Mouse (Mus musculus) heart, embryonic 14.5 days (tissue): ENCODE measurements around the gene Eya3. TPM values are rescaled to one million over a fixed set of nuclear protein-coding genes. Genes with fewer than 3 reads are reported as not detected.

Source experiments
- ATAC-seq: fragments of 200-750 bp; cut with Nextera tagmentation; 2 replicates; pipeline ENCODE4 v1.8.0; 2017; ENCODE audit warnings: low read depth, moderate TSS enrichment; ENCODE audit not compliant: insufficient number of reproducible peaks, insufficient read depth, low FRiP score
- H3K27ac ChIP-seq, 2 experiments: fragments of 200-500 bp in 1 of 2; fragments of 300-500 bp in 1 of 2; sonication (generic) in 1 of 2; replicated peaks in 1 of 2; 2 replicates each; pipeline ENCODE4 v1.5.1; 2012 to 2014; ENCODE audit warnings: low read depth in 2 of 2, low read length in 2 of 2, control low read depth in 1 of 2, mild to moderate bottlenecking in 1 of 2, mixed read lengths in 1 of 2; ENCODE audit not compliant: control insufficient read depth in 1 of 2, insufficient read depth in 1 of 2
- H3K27me3 ChIP-seq: fragments of 300-500 bp; sonication (generic); 2 replicates; pipeline ENCODE4 v1.6.1; 2014; ENCODE audit warnings: mild to moderate bottlenecking, low read length, control low read depth; ENCODE audit not compliant: control insufficient read depth, insufficient read depth
- H3K36me3 ChIP-seq: fragments of 300-500 bp; sonication (generic); 2 replicates; pipeline ENCODE4 v1.6.1; 2014; ENCODE audit warnings: mild to moderate bottlenecking, control low read depth, low read length, mixed read lengths; ENCODE audit not compliant: control insufficient read depth, insufficient read depth
- H3K4me1 ChIP-seq, 2 experiments: fragments of 200-500 bp in 1 of 2; fragments of 300-500 bp in 1 of 2; sonication (generic) in 1 of 2; 2 replicates each; pipeline ENCODE4 v1.6.1; 2012 to 2014; ENCODE audit warnings: low read length in 2 of 2, control low read depth in 1 of 2, mixed read lengths in 1 of 2; ENCODE audit not compliant: control insufficient read depth in 2 of 2, insufficient read depth in 2 of 2
- H3K4me2 ChIP-seq: fragments of 300-500 bp; sonication (generic); 2 replicates; pipeline ENCODE4 v1.6.1; 2014; ENCODE audit warnings: mild to moderate bottlenecking, low read length
- H3K4me3 ChIP-seq, 2 experiments: fragments of 200-500 bp in 1 of 2; fragments of 300-500 bp in 1 of 2; sonication (generic) in 1 of 2; 2 replicates each; pipeline ENCODE4 v1.5.1; 2012 to 2014; ENCODE audit warnings: low read length in 2 of 2, mild to moderate bottlenecking in 2 of 2, control low read depth in 1 of 2, low read depth in 1 of 2, moderate library complexity in 1 of 2; ENCODE audit not compliant: control insufficient read depth in 1 of 2, insufficient read depth in 1 of 2
- H3K9ac ChIP-seq: fragments of 300-500 bp; sonication (generic); 2 replicates; pipeline ENCODE4 v1.6.1; 2014; ENCODE audit warnings: mild to moderate bottlenecking, low read length
- H3K9me3 ChIP-seq: fragments of 300-500 bp; sonication (generic); 2 replicates; pipeline ENCODE4 v1.6.1; 2016; ENCODE audit warnings: low read length, control low read depth; ENCODE audit not compliant: control insufficient read depth
- WGBS: fragments of 180-500 bp; shearing (Covaris S2); extraction: QIAGEN DNeasy Blood & Tissue Kit; methylation state at CpG from one replicate; pipeline ENCODE4 v1.1.7; 2014; 5-methylcytosine and 5-hydroxymethylcytosine counted together
- polyA plus RNA-seq: library from polyadenylated mRNA; unstranded; fragments of >200 nt; fragmentation: Nextera tagmentation; extraction: Ambion mirVana; gene quantifications from 2 replicates; pipeline ENCODE4 v1.2.1, GENCODE M21; 2014

Eya3 gene
- polyA plus RNA-seq, 1 experiment from 2014 or later, result 20.2 TPM

DNA sequence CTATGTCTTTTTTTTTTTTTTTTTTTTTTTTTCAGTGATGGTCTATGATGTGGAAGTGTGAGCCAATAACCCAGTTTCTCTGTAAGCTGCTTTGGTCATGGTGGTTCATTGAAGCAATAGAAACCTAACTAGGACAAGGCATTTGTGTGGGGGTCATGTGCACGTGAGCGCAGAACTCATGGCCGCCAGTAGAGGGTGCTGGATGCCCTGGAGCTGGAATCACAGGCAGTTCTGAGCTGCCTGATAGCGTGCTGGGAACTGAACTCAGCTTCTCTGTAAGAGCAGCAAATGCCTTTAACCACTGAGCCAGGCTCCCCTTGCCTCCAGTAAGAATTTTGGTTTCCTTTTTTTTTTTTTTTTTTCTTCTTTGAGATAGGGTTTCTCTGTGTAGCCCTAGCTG, 18.7 kb upstream of the Eya3 start:
- no peak for ATAC-seq
- peaks cover 7% of the 10 kb centered on the region; the same call in 1 of the 2 replicates for H3K9me3 ChIP-seq
- no peak overlapping the region for H3K9ac ChIP-seq
- no peaks in the 10 kb centered on the region for H3K4me1 ChIP-seq
- H3K4me3 ChIP-seq, result no peak overlapping the region
- H3K4me2 ChIP-seq, result no peak overlapping the region
- WGBS, result 94% methylated on average over 4 of the region's 4 CpGs
- H3K27ac ChIP-seq, result no peak overlapping the region
- no peaks in the 10 kb centered on the region for H3K27me3 ChIP-seq
- no peaks in the 10 kb centered on the region for H3K36me3 ChIP-seq

DNA sequence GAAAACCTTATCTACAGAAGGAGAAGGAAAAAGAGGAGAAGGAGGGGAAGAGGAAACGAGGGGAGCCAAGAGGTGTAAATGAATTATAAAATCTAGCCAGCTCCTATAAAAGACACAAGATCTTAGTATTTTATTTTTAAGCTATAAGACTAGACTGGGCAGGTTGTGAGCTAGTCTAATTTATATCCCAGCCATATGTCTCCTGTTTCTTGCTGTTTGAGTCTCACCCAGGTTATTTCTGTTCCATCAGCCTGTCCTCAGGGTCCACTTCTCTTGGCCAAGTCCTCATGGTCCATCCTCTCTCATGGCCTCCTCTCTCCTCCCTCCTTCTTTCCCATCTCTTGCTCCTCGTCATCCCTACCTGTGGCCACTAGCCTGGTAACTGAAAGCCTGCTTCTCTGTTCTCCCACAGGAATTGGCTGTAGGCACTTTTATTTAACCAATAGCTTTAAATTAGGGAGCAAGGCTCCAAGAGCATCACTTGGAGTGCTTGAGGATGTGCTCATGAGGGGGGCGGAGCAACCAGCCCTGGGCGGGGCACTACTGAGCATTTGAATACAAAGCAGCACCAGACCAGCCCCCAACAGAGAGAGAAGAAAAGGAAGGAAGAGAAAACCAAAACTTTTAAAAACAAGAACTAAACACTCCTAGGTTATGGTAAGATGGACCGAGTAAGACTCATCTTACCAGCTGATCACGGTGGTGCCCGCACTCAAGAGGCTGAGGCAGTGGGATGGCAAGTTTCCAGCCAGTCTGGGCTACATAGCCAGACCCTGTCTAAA, 17.3 kb upstream of the Eya3 start:
- no peak overlapping the region for H3K9ac ChIP-seq
- no peaks in the 10 kb centered on the region for H3K27me3 ChIP-seq
- H3K36me3 ChIP-seq, result no peaks in the 10 kb centered on the region
- 71% methylated on average over 7 of the region's 7 CpGs for WGBS
- no peak overlapping the region for H3K4me2 ChIP-seq
- no peaks in the 10 kb centered on the region for H3K4me1 ChIP-seq
- H3K4me3 ChIP-seq, result no peak overlapping the region
- ATAC-seq, result no peak
- no peak overlapping the region for H3K27ac ChIP-seq
- H3K9me3 ChIP-seq, result no peaks in the 10 kb centered on the region

DNA sequence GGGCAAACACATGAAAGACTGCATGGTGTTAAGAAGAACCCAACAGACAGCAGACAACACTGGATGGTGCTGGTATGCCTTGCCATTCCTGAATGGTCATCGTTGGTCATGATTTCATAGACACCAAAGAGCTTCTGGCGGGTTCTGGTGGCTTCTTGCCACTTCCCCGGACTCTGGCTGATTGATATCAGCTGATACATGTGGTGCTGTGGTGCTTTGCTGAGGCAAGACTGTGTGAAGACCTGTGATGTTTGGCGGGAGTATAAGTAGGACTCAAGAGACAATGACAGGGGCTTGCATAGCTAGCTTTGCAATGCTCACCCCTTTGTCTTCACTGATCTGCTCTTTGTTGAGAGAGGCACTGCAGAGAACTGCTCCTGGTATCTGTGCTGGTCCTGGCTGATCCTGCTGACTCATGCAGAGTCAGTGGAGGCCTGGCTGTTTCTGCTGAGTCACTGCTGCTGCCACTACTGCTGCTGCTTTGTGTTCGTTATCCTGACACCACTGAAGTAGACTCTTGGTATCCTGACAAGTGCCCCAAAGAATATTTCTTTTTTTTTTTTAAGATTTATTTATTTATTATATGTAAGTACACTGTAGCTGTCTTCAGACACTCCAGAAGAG, 14.6 kb upstream of the Eya3 start:
- Histone ChIP-seq H3K27ac (no peak overlapping the region), H3K4me1 (no peaks in the 10 kb centered on the region), H3K9me3 (no peaks in the 10 kb centered on the region), H3K9ac (no peak overlapping the region), H3K36me3 (no peaks in the 10 kb centered on the region), H3K4me2 (no peak overlapping the region), H3K27me3 (no peaks in the 10 kb centered on the region), H3K4me3 (no peak overlapping the region)
- peak; percentile 47; the same call in 1 of the 2 replicates for ATAC-seq
- WGBS, result 66% methylated on average over 5 of the region's 5 CpGs

DNA sequence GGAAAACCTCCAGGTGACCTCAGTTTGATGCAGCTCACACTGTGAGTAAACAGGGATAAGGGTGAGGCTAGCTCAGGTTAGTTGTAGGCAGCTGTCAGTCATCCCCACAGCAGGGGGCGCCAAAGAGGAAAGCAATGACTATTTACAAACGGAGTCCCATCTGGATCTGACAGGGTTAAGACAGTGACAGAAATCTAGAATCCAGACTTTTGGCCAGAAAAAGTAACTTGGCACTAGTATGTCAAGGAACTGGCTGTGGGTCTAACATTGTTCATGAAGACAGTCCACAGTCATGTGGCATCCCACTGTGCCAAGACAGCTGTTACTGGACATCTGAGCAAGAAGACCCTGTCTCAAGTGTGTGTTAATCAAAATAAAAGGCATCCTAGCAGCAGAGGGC, 10.0 kb upstream of the Eya3 start:
- WGBS, result 25% methylated on average over 2 of the region's 2 CpGs
- H3K27ac ChIP-seq, result no peak overlapping the region
- ATAC-seq, result no peak

DNA sequence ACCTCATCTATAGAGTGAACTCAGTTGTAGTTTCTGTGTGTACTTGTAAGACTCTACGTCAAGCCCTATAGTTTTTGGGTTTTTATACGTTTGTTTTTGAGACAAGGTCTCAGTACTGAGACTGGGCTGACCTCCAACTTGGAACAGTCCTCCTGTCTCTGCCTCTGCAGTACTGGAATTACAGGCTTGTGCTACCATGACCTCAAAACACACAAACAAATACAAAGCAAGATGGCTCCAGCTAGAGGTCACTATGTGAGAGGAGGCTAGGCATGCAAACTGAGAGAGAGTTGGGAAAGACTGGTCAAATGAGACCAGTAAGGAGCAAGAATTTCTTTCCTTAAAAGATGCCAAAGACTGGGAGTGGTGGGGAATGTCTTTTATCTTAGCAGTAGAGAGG, 2.8 kb upstream of the Eya3 start:
- Histone ChIP-seq H3K36me3 (no peaks in the 10 kb centered on the region), H3K4me1 (peaks cover 2 to 11% of the 10 kb centered on the region in 2 experiments; a peak in 2 of 4 replicates), H3K4me2 (no peak overlapping the region), H3K9ac (no peak overlapping the region), H3K9me3 (no peaks in the 10 kb centered on the region), H3K27me3 (no peaks in the 10 kb centered on the region), H3K27ac (no peak overlapping the region), H3K4me3 (no peak overlapping the region)
- no peak for ATAC-seq
- 91% methylated on average over 2 of the region's 2 CpGs for WGBS

More for the DNA sequence above, 10.0 kb upstream of the Eya3 start:
- Histone ChIP-seq H3K9ac (no peak overlapping the region), H3K36me3 (no peaks in the 10 kb centered on the region), H3K9me3 (no peaks in the 10 kb centered on the region), H3K27me3 (no peaks in the 10 kb centered on the region), H3K4me2 (no peak overlapping the region), H3K4me3 (no peak overlapping the region), H3K4me1 (no peaks in the 10 kb centered on the region)

DNA sequence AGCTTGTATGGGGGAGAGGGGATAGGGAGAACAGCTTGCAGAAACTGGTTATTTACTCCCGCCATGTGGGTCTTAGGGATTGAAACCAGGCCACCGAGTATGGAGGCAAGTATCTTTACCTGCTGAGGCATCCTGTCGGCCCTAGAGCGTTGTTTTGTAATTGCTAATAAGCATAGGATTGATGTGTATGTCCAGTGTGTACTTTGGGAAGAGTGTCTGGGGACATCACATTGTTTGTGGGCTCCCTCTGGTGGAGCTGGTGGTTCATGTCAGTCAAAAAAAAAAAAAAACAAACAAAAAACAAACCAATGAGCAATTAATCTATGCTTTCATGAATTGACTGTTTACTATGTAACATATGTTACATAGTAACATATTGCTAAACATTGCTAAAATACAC, 2.2 kb upstream of the Eya3 start:
- Histone ChIP-seq H3K4me3 (no peak overlapping the region), H3K9me3 (no peaks in the 10 kb centered on the region), H3K27me3 (no peaks in the 10 kb centered on the region), H3K4me1 (peaks cover 2 to 11% of the 10 kb centered on the region in 2 experiments; a peak in 2 of 4 replicates), H3K36me3 (peaks cover 2% of the 10 kb centered on the region), H3K27ac (no peak overlapping the region), H3K4me2 (no peak overlapping the region), H3K9ac (no peak overlapping the region)
- 46% methylated on average over 4 of the region's 4 CpGs for WGBS
- ATAC-seq, result no peak

DNA sequence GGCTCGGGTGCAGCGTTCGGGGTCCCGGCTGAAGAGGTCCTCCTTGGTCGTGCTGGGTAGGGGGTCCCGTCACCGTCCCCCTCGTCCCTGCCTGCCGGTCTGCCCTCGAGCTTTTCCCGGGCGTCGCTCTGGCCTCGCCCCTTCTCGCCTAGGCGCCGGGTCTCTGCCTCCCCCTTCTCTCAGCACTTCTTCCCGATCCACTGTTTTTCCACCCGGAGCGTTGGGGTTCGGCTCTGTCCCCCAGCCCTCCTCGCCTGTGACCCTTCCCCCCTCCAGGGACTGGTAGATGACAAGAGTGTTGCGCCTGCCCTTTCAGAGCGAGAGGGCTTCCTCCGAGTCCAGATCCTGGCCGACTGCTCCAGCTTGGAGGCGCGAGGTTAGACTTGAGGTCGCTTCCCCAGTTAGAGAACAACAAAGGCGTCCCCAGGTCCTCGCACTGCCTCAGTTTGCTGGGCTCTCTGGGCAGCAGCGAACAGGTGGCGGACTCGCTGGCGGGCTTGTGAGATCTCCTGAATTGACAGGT, 465 bp downstream of the Eya3 start:
- peak overlapping the region; percentile 92 for H3K4me2 ChIP-seq
- peaks cover 11% of the 10 kb centered on the region for H3K36me3 ChIP-seq
- ATAC-seq, result peak; percentile 36
- H3K4me1 ChIP-seq, result peaks cover 2 to 11% of the 10 kb centered on the region in 2 experiments; a peak in 2 of 4 replicates
- H3K27me3 ChIP-seq, result no peaks in the 10 kb centered on the region
- peak overlapping the region; percentile 81 to 86 for H3K4me3 ChIP-seq
- WGBS, result under 1% methylated on average over 35 of the region's 35 CpGs
- peak overlapping the region; percentile 60 to 87 for H3K27ac ChIP-seq
- peak overlapping the region; percentile 87 for H3K9ac ChIP-seq
- H3K9me3 ChIP-seq, result no peaks in the 10 kb centered on the region
